Mouse (Mus musculus) testis, adult 2 months (tissue): ENCODE results near the gene Prrt4.

Source experiments
- CTCF ChIP-seq: fragments of 200-500 bp; IDR thresholded peaks from 2 replicates; pipeline ENCODE4 v1.5.1; 2012; ENCODE audit warnings: low read depth, mild to moderate bottlenecking, inconsistent platforms, low read length, moderate library complexity; ENCODE audit not compliant: control insufficient read depth, insufficient read depth, insufficient replicate concordance
- POLR2A ChIP-seq: fragments of 200-500 bp; IDR thresholded peaks from 2 replicates; pipeline ENCODE4 v1.6.1; 2012; ENCODE audit warnings: low read depth, mild to moderate bottlenecking, inconsistent platforms, low read length, moderate library complexity; ENCODE audit not compliant: control insufficient read depth

- TF ChIP-seq CTCF, result no peak
- no peak for TF ChIP-seq POLR2A
Observed at GRCm38 (mm10) chr6:29201341-29201740, 22.0 kb upstream of the Prrt4 start.
